Mouse (Mus musculus) right cerebral cortex, postnatal 10 days (tissue): ENCODE data around the gene Hist1h2bh.

ENCODE experiments used
- DNase-seq, 2 experiments: peaks; one replicate each; pipeline ENCODE4 v3.0.0; 2021; ENCODE audit warnings: low spot score in 2 of 2

Gene Hist1h2bh

DNA sequence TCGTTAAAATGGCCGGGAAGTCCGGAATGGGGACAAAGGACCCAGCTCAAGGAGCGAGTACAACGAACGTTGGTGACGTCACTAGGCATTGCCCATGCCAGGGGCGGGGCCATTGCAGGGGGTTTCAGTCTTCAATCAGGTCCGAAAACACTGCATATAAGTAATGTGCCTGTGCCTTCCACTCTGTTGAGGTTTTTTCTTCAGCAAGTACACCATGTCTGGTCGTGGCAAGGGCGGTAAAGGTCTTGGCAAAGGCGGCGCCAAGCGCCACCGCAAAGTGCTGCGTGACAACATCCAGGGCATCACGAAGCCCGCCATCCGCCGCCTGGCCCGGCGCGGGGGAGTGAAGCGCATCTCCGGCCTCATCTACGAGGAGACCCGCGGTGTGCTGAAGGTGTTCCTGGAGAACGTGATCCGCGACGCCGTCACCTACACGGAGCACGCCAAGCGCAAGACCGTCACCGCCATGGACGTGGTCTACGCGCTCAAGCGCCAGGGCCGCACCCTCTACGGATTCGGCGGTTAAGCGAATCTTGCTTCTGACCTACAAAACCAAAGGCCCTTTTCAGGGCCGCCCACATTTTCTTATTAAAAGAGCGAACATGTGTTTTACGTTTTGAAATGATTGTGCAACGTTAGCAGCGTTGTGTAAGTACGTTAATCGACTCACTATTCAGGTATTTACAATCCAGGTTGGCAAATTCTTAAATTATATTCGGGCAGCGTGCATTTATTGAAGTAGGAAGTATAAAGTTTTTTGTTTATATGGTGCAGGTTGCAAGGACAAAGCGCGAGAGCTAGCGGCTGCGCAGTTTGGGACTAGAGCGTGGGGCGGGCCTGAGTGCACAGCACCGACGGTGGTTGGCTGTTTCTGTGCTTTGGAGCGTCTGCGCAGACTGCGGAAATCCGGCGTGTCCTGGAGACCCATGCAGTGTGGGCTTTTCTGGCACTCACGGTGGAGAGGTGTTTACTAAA lies 12.0 kb downstream of the Hist1h2bh start, which contains the start of gene Hist1h4h:
TSS of gene Hist1h4h (plus strand) at position 150 of the 975 bp plus-strand sequence.
- DNase-seq: peak; percentile 98

DNA sequence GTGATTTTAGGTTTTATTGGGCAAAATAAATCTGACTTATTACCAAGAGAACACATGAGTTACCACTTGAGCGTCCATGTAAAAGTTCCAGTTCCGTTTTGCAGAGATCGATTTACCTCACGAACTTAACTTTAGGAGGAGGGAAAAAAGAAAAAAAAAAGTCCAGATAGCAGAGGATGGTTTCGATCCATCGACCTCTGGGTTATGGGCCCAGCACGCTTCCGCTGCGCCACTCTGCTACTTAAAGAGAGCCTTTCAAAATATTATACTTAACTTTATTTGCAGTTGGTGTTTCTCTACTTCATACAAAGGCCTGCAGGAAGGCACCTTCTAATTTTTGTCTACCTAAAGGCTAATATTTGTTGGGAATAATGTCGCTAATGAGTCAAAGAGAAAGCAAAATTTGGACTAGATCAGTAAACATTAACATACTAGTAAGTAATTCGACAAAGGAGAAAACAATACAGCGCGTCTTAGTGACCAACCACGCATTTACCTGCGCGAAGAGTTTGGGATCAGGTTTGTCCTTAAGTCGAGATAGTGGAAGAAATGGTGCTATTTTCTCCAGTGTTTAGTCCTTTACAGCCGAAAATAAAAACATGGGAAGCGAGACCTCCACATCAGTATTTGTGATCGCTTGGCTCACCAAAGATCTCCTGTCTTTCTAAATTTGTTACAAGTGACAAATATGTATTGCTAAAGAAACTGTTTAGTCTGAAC lies 12.9 kb downstream of the Hist1h2bh start:
- peak; percentile 57 to 69 for DNase-seq

DNA sequence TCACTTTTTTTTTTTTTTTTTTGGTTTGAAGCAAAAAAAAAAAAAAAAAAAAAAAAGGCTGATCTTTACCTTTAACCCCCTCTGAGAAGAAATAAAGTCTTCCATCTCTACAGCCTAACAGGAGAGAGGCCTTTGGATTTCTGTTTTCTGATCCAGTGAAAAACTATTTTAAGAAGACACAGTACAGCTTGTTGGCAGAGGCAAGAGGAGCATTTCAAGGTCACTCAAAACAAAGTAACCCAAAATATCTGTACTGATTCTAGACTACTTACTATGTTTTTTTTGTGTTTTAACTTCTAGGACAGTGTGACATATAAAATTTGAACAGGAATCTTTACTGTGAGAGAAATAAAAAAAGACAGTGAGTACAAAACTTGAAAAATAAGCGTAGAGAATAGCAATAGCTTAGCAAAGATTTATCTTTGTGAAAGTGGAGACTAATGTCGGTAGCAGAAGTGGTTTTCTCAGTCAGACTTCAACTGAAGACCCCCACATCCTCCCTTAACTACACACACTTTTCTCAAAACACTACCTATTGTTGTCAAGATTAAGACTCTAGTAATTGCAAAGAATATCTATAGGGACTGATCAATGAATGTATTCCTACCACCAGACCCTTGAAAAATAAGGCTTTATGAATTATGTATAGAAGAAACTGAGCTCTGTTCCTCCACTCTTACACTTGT lies 13.6 kb downstream of the Hist1h2bh start:
- no peak for DNase-seq

DNA sequence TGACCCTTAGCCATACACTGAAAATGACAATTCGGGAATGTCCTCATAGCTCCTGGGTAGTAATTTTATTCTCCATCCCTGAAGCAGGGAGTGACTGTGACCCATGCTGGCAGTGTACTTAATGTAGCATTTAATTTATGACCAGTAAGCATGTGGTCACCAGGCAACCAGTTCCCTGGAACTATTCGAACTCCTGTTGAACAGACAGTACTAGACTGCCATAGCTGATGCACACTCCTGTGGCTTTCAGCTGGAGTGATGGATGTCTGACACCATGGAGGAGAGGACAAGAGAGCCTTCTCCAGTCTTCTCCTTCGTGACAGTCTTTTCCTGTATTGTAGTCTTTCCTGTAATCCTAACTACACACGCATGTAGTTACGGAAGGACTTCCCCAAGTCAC lies 14.2 kb downstream of the Hist1h2bh start:
- no peak for DNase-seq

DNA sequence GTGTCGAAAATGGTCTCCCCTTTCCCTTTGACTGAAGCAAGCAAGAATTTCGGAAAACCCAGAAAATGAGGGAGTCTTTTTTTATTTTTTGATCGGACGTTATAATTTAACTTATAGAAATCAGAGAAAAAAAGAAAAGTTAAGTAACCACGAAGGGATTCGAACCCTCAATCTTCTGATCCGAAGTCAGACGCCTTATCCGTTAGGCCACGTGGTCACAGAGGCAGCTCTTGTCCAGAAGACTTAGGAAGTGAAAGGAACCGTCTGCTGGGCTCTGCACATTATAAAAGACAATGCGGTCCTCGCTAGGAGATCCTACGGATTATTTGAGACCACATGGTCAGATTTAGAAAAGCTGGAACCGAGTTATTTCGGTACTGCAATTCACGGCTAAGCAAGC lies 16.9 kb downstream of the Hist1h2bh start:
- DNase-seq: peak; percentile 90 to 92

DNA sequence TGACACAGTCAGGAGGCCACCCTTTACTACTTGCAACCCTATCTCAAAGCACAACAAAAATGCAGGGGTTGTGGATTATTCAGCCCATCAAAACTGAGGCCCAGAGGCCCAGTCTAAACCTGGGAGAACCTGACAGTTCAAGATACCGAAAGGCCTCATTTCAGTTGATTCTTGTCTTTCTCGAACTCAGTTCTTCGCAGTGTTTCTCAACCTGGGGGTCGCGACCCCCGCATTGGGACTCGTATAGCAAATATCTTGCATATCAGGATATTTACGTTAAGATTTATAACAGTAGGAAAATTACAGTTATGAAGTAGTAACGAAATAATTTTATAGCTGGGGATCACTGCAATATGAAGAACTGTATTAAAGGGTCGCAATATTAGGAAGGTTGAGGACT lies 17.3 kb downstream of the Hist1h2bh start:
- peak in 1 of 2 experiments; percentile 37 for DNase-seq

DNA sequence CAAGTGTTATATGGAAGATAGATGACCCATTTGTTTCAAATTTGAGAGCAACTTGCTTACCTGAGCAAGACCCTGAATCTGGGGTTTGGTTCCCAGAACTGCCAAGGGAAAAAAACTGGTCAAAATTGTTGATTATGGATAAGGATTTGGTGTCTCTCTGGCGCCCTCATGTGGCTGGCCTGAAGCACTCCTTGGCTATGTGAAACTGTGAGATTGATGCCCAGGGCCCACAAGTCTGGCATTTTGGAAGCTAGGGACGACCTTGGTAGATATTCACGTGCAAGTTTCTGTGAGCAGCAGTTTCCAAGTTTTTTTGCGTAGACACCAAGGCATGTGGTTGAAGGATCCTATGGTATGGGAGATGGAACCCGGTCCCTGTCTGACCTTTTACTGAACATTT lies 18.5 kb downstream of the Hist1h2bh start:
- DNase-seq: peak; percentile 75 to 86

DNA sequence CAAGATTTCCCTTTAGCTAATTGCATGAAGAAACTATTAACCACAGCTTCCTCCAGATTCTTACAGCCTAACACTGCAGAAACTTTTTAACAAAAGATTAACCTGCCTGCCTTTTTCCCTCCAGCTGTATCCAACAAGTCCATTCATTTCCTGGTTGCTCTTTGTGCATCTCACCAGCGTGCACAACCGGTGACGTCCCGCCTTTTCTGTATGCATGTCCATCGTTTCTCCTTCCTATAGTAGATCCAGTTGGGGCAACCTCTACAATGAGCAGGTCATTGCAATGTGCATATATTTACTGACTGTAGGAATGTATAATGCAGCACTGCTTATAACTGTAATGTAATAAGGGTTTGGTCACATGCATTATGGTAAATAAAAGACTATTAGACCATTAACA lies 19.2 kb downstream of the Hist1h2bh start:
- no peak for DNase-seq

DNA sequence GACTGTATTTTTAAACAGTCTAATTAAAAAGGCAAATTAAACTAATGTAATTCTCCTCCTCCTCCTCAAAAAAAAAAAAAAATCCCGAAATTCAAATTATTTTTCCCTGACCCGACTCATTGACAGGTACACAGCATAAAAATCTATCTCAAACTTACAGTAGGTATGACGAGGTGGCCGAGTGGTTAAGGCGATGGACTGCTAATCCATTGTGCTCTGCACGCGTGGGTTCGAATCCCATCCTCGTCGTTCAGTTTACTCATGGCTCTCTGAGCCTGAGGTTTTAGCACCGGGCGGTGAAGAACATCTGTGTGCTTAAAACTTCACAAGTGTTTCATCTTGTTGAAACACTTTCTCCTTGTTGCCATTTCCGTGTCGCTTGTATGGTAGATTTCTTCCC lies 21.5 kb downstream of the Hist1h2bh start:
- DNase-seq: peak; percentile 73 to 81

DNA sequence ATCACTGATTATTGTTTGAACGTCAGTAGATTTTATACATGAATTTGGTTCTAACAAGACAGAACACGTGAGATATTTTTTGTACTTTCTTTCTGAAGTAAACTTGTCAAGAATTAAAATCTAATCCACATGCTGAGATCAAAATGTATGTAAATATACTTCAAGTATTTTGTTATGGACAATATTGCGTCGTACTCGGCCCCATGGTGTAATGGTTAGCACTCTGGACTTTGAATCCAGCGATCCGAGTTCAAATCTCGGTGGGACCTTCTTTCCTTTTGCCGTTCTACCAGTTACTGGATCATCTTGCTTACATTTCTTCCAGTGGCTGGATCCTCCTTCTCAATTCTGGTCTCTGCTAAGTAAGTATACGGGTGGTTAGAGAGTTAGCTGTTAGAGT lies 23.8 kb downstream of the Hist1h2bh start:
- peak; percentile 83 to 87 for DNase-seq

DNA sequence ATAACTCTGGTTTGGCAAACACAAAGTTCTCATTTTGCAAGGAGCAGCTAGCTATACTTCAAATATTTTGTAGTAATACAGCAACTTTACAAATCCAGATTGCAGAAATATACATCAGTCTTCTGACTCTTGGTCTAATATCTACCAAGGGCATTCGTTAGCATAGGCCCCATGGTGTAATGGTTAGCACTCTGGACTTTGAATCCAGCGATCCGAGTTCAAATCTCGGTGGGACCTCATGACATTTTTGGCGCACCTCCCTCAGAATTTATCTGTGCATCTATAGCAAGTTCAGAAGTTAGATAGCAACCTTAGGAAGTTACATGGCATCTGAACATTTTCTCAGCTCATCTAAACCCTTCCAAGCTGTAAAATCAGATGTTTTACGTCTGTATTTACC lies 24.3 kb downstream of the Hist1h2bh start:
- peak; percentile 79 to 80 for DNase-seq

DNA sequence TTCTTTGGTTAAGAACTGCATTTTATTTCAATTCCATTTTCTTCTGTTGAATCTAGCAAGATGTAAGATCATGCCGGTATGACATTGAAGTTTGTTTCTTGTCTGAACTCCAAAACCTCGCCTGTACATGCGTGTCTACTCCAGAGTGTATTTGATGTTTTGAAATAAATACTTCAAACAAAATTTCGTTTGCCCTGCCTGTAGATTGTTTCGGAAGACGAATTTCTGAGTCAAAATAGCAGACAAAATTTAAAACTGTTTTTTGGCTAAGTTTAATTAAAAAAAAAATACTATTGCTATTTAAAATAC lies 24.9 kb downstream of the Hist1h2bh start:
- DNase-seq: no peak

DNA sequence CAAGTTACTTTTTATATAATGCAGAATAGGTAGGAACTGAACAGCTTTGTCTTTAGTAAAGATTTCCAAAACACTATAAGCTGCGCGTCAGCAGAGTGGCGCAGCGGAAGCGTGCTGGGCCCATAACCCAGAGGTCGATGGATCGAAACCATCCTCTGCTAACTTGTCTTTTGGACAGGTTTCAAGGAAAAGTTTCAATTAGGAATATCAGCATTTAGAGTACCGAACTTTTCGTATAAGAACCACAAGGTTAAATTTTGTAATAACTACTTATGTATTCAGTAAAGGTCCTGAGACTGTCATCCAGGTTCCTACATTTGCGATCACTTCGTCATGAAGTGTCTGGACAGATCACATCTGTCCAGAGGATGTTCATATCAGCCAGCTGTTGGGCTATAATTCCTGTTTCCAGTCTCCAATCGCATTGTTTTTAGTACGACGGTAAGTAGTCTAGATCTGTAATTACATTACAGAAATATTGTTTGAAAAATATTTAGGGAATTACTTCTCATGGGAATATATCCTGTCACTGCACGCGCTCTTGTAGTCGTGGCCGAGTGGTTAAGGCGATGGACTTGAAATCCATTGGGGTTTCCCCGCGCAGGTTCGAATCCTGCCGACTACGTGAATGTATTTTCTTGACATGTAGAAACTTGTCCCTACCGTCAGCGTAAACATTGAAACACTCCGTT lies 25.4 kb downstream of the Hist1h2bh start:
- peak; percentile 90 to 94 for DNase-seq

DNA sequence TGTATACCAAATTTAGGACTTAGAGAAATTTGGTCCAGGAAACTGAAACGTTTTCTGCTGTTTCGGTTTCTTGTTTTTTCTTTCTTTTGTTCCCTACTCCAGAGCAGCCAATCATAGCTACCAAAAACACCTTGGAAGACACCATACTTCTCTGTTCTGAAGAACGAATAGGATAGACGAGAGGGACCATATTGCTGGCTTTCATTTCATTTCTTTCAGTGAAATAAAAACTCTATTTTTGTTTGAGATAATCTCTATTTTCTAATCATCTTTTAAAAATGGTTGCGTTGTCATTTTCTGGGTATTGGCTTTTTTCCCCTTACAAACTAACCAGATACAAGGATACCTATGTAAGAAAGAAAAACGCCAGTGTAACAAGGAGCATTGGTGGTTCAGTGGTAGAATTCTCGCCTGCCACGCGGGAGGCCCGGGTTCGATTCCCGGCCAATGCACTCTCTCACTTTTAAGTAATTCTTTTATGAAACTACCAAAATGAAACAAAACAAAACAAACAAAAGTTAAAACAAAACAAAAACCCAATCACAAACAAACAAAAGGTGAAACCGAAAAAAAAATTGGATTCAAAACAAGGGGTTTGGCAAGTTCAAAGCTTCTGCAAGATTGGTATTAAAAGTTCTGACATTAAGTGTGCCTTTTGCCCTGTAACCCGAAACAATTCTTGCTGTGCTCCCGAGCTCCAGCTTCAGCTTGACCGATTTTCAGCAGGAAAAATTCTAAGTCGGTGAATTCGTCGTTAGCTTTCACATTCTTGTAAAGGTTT lies 26.2 kb downstream of the Hist1h2bh start:
- peak; percentile 73 to 80 for DNase-seq

DNA sequence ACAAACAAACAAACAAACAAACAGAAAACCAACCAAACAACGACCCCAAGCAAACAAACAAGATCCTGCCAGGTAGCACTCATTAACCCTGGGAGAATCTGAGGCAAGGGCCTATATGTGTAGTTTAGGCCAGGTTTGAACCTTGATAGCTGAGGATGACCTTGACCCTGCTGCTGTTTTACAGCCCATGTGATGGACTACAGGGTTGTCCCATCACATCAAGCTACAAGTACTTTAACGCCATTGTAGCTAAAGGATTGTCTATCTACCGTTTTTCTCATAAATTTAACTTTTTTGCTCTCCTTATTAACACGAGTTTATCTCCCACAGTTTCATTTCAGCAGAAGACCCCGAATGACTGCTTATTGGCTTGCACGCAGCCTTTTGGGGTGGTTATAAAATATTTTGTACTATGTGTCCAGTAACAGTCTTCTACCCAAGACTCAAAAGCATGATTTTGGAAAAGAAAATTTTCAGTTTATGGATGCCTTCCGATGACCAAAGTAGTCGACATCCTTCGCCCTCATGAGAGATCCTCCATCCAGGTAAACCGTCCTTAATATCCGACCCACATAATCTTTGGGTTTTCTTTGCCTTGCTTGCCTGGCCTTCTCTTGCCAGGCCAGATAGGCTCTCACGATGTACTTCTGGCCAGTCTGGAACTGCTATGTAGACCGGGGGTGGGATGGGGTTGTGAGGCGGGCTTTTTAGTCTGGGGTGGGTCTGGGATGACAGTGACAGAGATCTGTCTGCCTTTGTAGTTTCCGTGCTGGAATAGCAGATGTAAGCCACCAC lies 27.2 kb downstream of the Hist1h2bh start:
- DNase-seq: no peak

DNA sequence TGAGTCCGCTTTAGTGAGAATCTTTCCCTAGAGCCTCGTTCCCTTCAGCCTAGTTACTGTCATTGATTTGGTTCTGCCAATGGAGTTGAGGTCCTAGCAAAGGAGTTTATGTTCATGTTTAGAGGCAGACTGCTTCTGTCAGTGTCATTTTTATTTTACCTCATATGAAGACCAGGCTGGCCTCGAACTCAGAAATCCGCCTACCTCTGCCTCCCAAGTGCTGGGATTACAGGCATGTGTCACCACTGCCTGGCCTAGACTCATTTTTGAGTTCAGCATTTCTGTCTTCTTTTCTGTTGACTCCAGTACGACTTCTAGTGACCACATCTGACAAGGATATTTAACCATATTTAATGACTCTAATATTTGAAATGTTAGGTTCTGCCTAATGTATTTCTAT lies 27.9 kb downstream of the Hist1h2bh start:
- no peak for DNase-seq

DNA sequence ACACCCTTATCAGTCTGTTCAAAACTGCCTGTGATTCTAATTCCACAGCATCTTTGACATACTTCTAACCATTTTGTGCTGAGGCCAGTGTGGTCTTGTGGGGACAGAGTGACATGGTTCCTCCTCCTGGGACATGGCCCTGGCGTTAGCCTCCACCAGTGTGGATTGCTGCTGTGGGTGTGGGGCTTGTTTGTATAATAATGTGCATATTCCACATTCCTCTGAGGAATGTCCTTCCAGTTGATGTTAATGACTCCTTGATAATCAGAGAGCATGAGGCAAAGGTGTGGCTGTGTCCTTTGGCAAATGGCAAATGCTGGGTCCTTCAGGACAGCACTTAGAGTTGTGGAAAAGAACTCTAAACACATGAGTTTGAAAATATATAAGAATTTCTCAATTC lies 29.7 kb downstream of the Hist1h2bh start:
- no peak for DNase-seq

DNA sequence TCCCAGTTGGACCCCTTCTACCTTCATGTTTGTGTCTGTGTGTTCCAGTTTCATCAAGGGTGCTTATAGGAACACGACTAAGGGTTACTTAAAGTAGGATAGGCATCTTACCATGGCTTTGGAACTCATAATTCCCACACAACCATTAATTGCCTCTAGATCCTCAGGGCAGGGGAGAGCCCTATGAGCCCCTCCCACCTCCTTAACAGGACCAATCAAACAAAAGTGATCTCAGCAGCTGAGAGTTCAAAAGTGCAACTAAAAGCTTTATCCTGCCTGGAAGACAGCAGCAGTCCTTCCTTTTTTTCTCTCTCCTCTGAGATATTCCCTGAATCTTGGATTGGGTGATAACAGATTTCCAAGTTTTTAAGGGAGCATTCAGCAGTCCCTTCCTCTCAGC lies 33.1 kb downstream of the Hist1h2bh start:
- DNase-seq: no peak

DNA sequence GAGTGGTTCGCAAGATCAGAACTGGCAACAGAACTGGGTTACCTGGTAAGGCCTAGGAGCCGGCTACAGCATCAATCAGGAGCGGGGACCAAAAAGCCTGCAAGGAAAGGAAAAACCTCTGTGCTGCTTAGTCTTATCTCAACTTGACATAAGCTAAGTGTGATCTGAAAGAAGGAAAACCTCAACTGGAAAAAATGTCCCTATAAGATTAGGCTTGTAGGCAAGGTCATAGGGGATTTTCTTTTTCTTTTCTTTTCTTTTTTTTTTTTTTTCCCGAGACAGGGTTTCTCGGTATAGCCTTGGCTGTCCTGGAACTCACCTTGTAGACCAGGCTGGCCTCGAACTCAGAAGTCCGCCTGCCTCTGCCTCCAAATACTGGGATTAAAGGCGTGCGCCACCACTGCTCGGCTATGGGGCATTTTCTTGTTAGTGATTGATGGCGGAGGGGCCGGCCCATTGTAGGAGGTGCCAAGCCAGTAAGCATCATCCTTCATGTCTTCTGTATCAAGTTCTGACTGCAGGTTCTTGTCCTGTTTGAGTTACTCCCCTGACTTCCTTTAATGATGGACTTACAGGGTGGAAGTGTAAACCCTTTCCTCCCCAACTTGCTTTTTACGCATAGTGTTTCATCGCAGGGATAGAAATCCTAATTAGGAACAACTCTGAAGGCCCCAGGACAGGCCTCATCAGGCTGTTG lies 36.2 kb downstream of the Hist1h2bh start:
- no peak for DNase-seq

DNA sequence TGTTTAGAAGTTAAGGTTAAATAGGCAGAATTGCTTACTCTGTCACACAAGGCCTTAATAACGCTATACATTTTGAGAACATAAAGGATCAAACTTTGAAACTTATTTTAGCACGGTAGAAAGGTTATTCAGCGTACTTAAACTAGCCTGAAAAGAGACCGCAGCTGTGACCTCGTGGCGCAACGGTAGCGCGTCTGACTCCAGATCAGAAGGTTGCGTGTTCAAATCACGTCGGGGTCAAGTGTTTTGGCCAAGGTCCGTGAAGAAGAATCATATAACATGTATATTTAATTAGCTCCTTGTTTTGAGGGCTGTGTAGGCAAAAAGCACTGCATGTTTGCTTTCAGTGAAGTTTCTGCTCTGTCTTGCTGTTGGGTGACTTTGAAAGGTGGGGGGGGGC lies 36.8 kb downstream of the Hist1h2bh start:
- DNase-seq: no peak
